Mouse (Mus musculus) layer of hippocampus, adult 2 months (tissue): Measurements from ENCODE around the gene Gart. TPM values are rescaled to one million over a fixed set of nuclear protein-coding genes. Genes with fewer than 3 reads are reported as not detected.

ENCODE experiments used
- DNase-seq, 2 experiments: peaks; one replicate each; pipeline ENCODE4 v3.0.0; 2022; ENCODE audit warnings: low spot score in 2 of 2
- H3K27ac ChIP-seq: fragments of 200-600 bp; 2 replicates; pipeline ENCODE4 v1.8.1; 2022
- H3K4me3 ChIP-seq: fragments of 200-600 bp; 2 replicates; pipeline ENCODE4 v1.8.1; 2022; ENCODE audit warnings: mild to moderate bottlenecking
- CTCF ChIP-seq: fragments of 200-600 bp; conservative IDR thresholded peaks from 2 replicates; pipeline ENCODE4 v1.8.1; 2022; ENCODE audit warnings: antibody characterized with exemption, mild to moderate bottlenecking, moderate library complexity
- total RNA-seq, 2 experiments: library from RNA; stranded (reverse); gene quantifications; 2 replicates each; pipeline ENCODE4 v1.2.3; 2021

The Gart gene
- total RNA-seq, 2 experiments from 2014 or later, result 52.9 to 54.3 TPM

DNA sequence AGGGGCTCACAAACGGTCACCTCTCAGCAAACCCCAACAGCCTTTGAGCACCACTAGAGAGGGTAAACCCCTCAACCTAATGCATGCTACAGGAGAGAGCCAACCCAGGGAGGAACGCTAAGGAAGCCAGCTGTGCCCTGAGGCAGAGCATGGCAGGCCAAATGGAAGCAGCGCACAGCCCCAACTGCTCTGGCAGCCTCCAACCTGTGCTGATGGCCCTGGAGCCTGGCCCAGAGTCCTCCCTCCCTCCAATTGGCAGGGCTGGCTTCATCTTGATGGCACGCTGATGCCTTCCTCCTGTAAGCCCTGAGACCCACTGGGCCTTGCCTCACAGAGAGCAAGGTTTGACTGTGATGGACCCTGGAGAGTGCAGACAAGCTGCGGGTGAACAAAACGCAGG is 51.7 kb downstream of the Gart start:
- Histone ChIP-seq H3K4me3 (no peak overlapping the region; the same call in 1 of the 2 replicates), H3K27ac (peak overlapping the region; percentile 3)
- DNase-seq, result peak; percentile 24 to 49
- no peak for TF ChIP-seq CTCF

DNA sequence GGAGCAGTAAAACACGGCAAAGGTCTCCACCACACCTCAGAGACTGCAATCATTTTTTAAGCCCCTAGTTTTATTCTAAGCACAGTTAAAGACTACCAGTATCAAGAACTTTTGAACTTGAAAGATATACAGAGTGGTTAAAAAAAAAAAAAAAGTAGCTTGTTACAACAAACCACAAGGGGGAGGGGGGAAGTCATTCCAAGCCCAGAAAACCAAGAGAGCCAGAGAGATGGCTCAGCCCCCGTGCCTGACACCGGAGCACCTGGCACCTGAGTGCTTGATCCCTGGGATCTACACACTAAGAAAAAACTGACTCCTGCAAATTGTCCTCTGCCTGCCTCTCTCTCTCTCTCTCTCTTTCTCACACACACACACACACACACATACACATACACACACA is 53.5 kb downstream of the Gart start:
- Histone ChIP-seq H3K4me3 (no peak overlapping the region), H3K27ac (no peak overlapping the region)
- no peak for DNase-seq
- TF ChIP-seq CTCF, result 0 out of 2 replicates have a peak, but pooled peaks have one; percentile 10

GRCm38 (mm10) chr16:91592162-91592561 is 54.6 kb downstream of the Gart start:
- no peak for DNase-seq
- no peak for TF ChIP-seq CTCF
- no peak overlapping the region for H3K4me3 ChIP-seq
- H3K27ac ChIP-seq, result no peak overlapping the region

- DNase-seq, result no peak
- Histone ChIP-seq H3K4me3 (no peak overlapping the region), H3K27ac (no peak overlapping the region)
- no peak for TF ChIP-seq CTCF
Measured at GRCm38 (mm10) chr16:91588703-91589102, 58.0 kb downstream of the Gart start.

DNA sequence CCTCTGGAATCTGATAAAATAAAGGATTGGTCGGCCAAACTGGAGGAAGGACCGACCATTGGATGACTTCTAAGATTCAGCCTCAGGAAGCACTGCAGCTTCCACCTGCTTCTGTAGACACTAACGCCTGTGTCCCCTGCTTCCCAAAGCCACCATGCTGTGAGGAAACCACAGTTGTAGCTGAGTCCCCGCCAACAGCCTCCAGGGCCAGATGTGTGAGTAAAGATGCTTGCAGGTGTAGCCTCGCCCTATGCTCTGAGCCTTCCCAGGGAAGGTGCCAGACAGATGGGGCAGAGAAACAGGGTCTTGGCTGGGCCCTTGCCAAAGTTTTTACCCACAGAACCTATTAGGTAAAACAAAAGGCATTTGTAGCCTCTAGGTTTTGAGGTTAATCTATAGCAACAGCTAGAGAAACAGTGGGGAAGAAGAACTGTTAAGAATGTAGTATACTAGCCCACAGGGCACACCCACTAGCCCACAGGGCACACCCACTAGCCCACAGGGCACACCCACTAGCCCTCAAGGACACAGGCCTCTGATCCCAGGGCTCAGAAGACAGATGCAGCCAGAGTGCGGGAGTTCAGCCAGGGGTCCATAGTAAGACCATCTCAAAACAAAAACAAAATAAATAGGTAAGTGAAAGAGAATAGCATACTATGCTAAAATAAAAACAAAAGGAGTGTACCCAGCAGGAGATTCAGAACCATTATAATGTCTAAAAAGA is 58.9 kb downstream of the Gart start:
- H3K4me3 ChIP-seq, result no peak overlapping the region
- no peak overlapping the region for H3K27ac ChIP-seq
- no peak for DNase-seq
- TF ChIP-seq CTCF, result no peak

DNA sequence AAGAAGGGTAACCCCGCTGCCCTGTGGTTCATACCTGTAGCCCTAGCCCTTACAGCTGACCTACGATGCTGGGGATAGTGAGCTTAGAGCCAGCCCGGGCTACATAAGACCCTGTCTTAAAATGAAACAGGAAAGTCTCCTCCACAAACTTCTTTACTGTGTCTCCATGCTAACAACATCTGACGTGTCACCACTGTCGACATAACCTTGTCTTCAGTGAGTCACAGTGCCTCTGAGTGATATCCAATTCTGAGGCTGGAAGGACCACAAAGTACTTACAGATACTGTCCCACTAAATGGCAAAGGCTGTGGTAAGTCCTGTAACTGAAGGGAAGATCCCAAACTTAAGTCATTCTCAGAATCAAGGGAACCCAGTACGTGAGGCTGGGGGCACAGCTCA is 60.5 kb downstream of the Gart start:
- Histone ChIP-seq H3K4me3 (no peak overlapping the region), H3K27ac (no peak overlapping the region)
- no peak for TF ChIP-seq CTCF
- DNase-seq, result no peak

DNA sequence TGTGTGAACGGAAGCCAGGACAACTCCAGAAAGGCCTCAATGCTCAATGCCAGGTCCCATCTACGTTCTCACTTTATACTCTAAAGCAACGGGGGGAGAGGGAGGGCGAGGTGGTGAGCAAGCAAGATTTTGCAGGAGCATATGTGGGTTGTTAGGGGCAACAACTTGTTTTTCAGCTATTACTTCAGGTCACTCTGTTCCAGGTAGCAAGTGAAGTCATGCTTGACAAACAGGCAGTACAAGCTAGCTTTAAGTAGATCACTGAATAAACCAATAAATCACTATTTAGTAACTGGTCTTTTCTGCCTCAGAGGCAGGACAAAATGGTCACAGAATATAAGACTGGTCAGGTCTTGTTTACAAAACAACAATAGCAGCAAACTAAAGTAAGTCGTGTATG is 61.1 kb downstream of the Gart start:
- Histone ChIP-seq H3K4me3 (no peak overlapping the region), H3K27ac (no peak overlapping the region)
- no peak for DNase-seq
- no peak for TF ChIP-seq CTCF

- no peak overlapping the region for H3K4me3 ChIP-seq
- peak; percentile 76 for TF ChIP-seq CTCF
- no peak overlapping the region for H3K27ac ChIP-seq
- DNase-seq, result peak in 1 of 2 experiments; percentile 28
Measured at GRCm38 (mm10) chr16:91582307-91582706, 64.4 kb downstream of the Gart start.

- no peak for TF ChIP-seq CTCF
- Histone ChIP-seq H3K27ac (peak overlapping the region; percentile 24; the same call in 1 of the 2 replicates), H3K4me3 (no peak overlapping the region)
- peak; percentile 37 to 46 for DNase-seq
Measured at GRCm38 (mm10) chr16:91578980-91579720, 67.6 kb downstream of the Gart start.

DNA sequence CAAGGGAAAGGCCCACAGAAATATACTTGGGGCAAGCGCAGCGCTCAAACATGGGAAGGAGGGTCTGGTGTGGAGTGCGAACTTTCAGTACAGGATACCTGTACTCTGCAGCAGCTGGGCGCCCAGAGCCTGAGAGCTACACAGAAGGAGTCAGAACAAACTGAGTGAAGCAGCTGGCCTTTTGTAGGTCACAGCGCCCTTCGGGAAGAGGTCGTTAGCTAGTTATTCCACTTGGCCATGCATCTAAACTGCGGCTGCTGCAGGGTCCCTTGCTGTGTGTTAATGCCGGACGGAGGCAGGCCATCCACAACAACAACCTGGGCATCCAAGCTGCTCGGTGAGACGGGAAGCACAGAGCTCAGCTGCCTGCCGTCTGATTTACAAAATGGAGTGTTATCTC is 71.6 kb downstream of the Gart start:
- Histone ChIP-seq H3K27ac (no peak overlapping the region), H3K4me3 (no peak overlapping the region)
- no peak for TF ChIP-seq CTCF
- no peak for DNase-seq

Other genes with a start within 250 kb of the Gart start
- gene Il10rb, start 240.8 kb downstream of the Gart start, total RNA-seq, result 1 to 10 TPM; 8.6 to 9.0 TPM
- gene Ifnar1, start 161.7 kb downstream of the Gart start, total RNA-seq, result 10 to 100 TPM; 42.2 to 45.9 TPM
- 10 to 100 TPM; 49.2 to 50.6 TPM for gene Ifngr2, start 99.9 kb downstream of the Gart start, total RNA-seq
- 100 to 1,000 TPM in 1 of 2 experiments, 10 to 100 TPM in 1; 97.3 to 104 TPM for gene Tmem50b, start 49.2 kb downstream of the Gart start, total RNA-seq
- 10 to 100 TPM; 10.3 to 10.5 TPM for gene Dnajc28, start 27.9 kb downstream of the Gart start, total RNA-seq
- 100 to 1,000 TPM; 259 to 285 TPM for gene Son, start 554 bp upstream of the Gart start, total RNA-seq
- 10 to 100 TPM; 24.4 to 28.8 TPM for gene Donson, start 41.8 kb upstream of the Gart start, total RNA-seq
- 100 to 1,000 TPM; 104 to 111 TPM for gene Cryzl1, start 82.0 kb upstream of the Gart start, total RNA-seq
- gene Itsn1, start 82.3 kb upstream of the Gart start, total RNA-seq, result 100 to 1,000 TPM; 160 to 176 TPM